Comparison of ENCODE assay signal across 9 mouse cellular contexts in genomic region chr13:63096764-63097163, GRCm38 (mm10).
A peak's percentile ranks its signal among the peaks of the same experiment; 100 is the strongest.
DNase-seq lines count a peak whose midpoint lies in the region; ATAC-seq lines count a peak whose summit lies in the region.
"Had no signal": no experiment of that assay in that cellular context is flagged by ENCODE, and none has a peak within 500 bp of the region (broad histone marks: within the 10 kb centered on the region; RNA-seq: fewer than 3 reads in every experiment).

No protein-coding gene starts in this region.

- no peak for ATAC-seq in heart, embryonic 11.5 days (replicated peaks; ENCODE audit: insufficient number of reproducible peaks, low FRiP score, low TSS enrichment)
- no peak for ATAC-seq in heart, embryonic 13.5 days (ENCODE audit: extremely low read depth, insufficient number of reproducible peaks, low FRiP score, low TSS enrichment)
- no peak for ATAC-seq in inflammation-experienced regulatory T-cells, adult 6 months

- H3K4me1 ChIP-seq in heart, embryonic 11.5 days (ENCODE audit: control insufficient read depth, insufficient read depth, low read length): peaks cover 6% of the 10 kb centered on the region; the same call in 1 of the 2 replicates
- H3K4me1 ChIP-seq in heart, embryonic 13.5 days: peaks cover 42% of the 10 kb centered on the region

- H3K27me3 ChIP-seq in heart, embryonic 11.5 days (ENCODE audit: control insufficient read depth, insufficient read depth, low read length): no peaks in the 10 kb centered on the region
- no peaks in the 10 kb centered on the region for H3K27me3 ChIP-seq in heart, embryonic 13.5 days (replicated peaks)

- no peak overlapping the region for H3K9ac ChIP-seq in heart, embryonic 11.5 days (ENCODE audit: low read depth, low read length)
- H3K9ac ChIP-seq in heart, embryonic 13.5 days: no peak overlapping the region
- H3K9ac ChIP-seq: hindbrain, embryonic 14.5 days had no signal

- peak; percentile 81 to 89 for DNase-seq in heart, adult 18-20 months
- DNase-seq in kidney, postnatal 36 days: peak; percentile 69 to 83
- peak; percentile 72 to 81 for DNase-seq in lung, postnatal 4 days
- no peak for DNase-seq in gastrocnemius, adult 18-20 months (ENCODE audit: low spot score)
- DNase-seq in spleen, postnatal 10 days (ENCODE audit: low spot score in 2 of 2): no peak

- H3K9me3 ChIP-seq in heart, embryonic 11.5 days (replicated peaks; ENCODE audit: control insufficient read depth, low read length): no peaks in the 10 kb centered on the region
- H3K9me3 ChIP-seq in heart, embryonic 13.5 days: no peaks in the 10 kb centered on the region

- WGBS in heart, embryonic 11.5 days (ENCODE audit: insufficient replicate concordance): 44% methylated on average over 3 of the region's 3 CpGs
- WGBS in heart, embryonic 13.5 days: 39% methylated on average over 3 of the region's 3 CpGs

- no peaks in the 10 kb centered on the region for H3K36me3 ChIP-seq in heart, embryonic 11.5 days (ENCODE audit: control insufficient read depth, insufficient read depth, low read length)
- no peaks in the 10 kb centered on the region for H3K36me3 ChIP-seq in heart, embryonic 13.5 days

- no peak overlapping the region for H3K4me2 ChIP-seq in heart, embryonic 11.5 days
- no peak overlapping the region for H3K4me2 ChIP-seq in heart, embryonic 13.5 days
- H3K4me2 ChIP-seq: hindbrain, embryonic 14.5 days had no signal

- H3K4me3 ChIP-seq in heart, embryonic 11.5 days (ENCODE audit: low read depth, low read length): no peak overlapping the region
- no peak overlapping the region for H3K4me3 ChIP-seq in heart, embryonic 13.5 days

- H3K27ac ChIP-seq in heart, embryonic 11.5 days (ENCODE audit: low read depth, low read length): no peak overlapping the region
- H3K27ac ChIP-seq in heart, embryonic 13.5 days (replicated peaks): peak overlapping the region; percentile 39
- H3K27ac ChIP-seq: hindbrain, embryonic 14.5 days had no signal

Comparison
In these comparisons a context has a peak if more than half of its experiments do, and no peak if none do; other contexts are left out.
1. DNase-seq: peak in heart, adult 18-20 months (2 of 2), kidney, postnatal 36 days (2 of 2) and lung, postnatal 4 days (2 of 2); none in gastrocnemius, adult 18-20 months (single experiment) and spleen, postnatal 10 days (0 of 2).